Comparison of ENCODE assay signal across 12 mouse cellular contexts in genomic region chr17:12903372-12904333, GRCm38 (mm10). TPM values are rescaled to one million over a fixed set of nuclear protein-coding genes. Genes with fewer than 3 reads are reported as not detected.
DNase-seq lines count a peak whose midpoint lies in the region; ATAC-seq and TF ChIP-seq lines count a peak whose summit lies in the region.
"Had no signal": no experiment of that assay in that cellular context is flagged by ENCODE, and none has a peak within 500 bp of the region (broad histone marks: within the 10 kb centered on the region; RNA-seq: fewer than 3 reads in every experiment).

No protein-coding gene starts in this region.

- H3K4me1 ChIP-seq in hindbrain, embryonic 10.5 days (replicated peaks), result peaks cover 14% of the 10 kb centered on the region
- H3K4me1 ChIP-seq in hindbrain, embryonic 16.5 days (ENCODE audit: control insufficient read depth, insufficient read depth, low read depth, low read length), result no peaks in the 10 kb centered on the region
- peaks cover 9% of the 10 kb centered on the region for H3K4me1 ChIP-seq in limb, embryonic 14.5 days (ENCODE audit: control insufficient read depth, insufficient read depth, low read length)
- no peaks in the 10 kb centered on the region for H3K4me1 ChIP-seq in stomach, embryonic 16.5 days (ENCODE audit: control insufficient read depth, insufficient read depth, low read length)

- H3K9me3 ChIP-seq in hindbrain, embryonic 10.5 days, result no peaks in the 10 kb centered on the region
- no peaks in the 10 kb centered on the region for H3K9me3 ChIP-seq in hindbrain, embryonic 16.5 days (ENCODE audit: control insufficient read depth, low read length)
- H3K9me3 ChIP-seq in limb, embryonic 14.5 days (ENCODE audit: control insufficient read depth, low read length), result no peaks in the 10 kb centered on the region
- no peaks in the 10 kb centered on the region for H3K9me3 ChIP-seq in stomach, embryonic 16.5 days (replicated peaks; ENCODE audit: control insufficient read depth, low read length)

- no peak for ATAC-seq in hindbrain, embryonic 16.5 days
- peak; percentile 81 for ATAC-seq in limb, embryonic 14.5 days (ENCODE audit: low FRiP score, low read depth)
- ATAC-seq in stomach, embryonic 16.5 days (ENCODE audit: insufficient read depth, low FRiP score), result no peak

- peak; percentile 31 for DNase-seq in hindbrain, embryonic 10.5 days (ENCODE audit: low spot score)
- DNase-seq in thymus, postnatal 4 days, result peak; percentile 3
- no peak for DNase-seq in thymus, postnatal 0 days (ENCODE audit: low spot score)
- peak; percentile 57 for DNase-seq in limb, embryonic 14.5 days (ENCODE audit: low spot score)
- DNase-seq in adrenal gland, adult 2 months, result no peak
- no peak for DNase-seq in left cerebral cortex, adult 9 months (ENCODE audit: low spot score in 2 of 2)
- DNase-seq: heart, adult 2 months; right cerebral cortex, postnatal 4 days had no signal

- no peak overlapping the region for H3K4me3 ChIP-seq in hindbrain, embryonic 10.5 days
- no peak overlapping the region for H3K4me3 ChIP-seq in hindbrain, embryonic 16.5 days (ENCODE audit: low read length)
- H3K4me3 ChIP-seq in limb, embryonic 14.5 days (replicated peaks; ENCODE audit: low read length), result no peak overlapping the region
- H3K4me3 ChIP-seq in stomach, embryonic 16.5 days (replicated peaks; ENCODE audit: low read length), result no peak overlapping the region
- H3K4me3 ChIP-seq: heart, adult 2 months had no signal

- no peak overlapping the region for H3K9ac ChIP-seq in hindbrain, embryonic 16.5 days (ENCODE audit: low read depth, low read length)
- H3K9ac ChIP-seq in limb, embryonic 14.5 days (ENCODE audit: low read depth, low read length, severe bottlenecking), result no peak overlapping the region
- H3K9ac ChIP-seq in stomach, embryonic 16.5 days (ENCODE audit: low read length), result no peak overlapping the region

- no peak overlapping the region for H3K4me2 ChIP-seq in hindbrain, embryonic 16.5 days (ENCODE audit: low read length)
- no peak overlapping the region; the same call in 1 of the 2 replicates for H3K4me2 ChIP-seq in limb, embryonic 14.5 days (replicated peaks; ENCODE audit: low read depth, low read length, severe bottlenecking)
- no peak overlapping the region for H3K4me2 ChIP-seq in stomach, embryonic 16.5 days (ENCODE audit: low read depth, low read length)

- H3K27me3 ChIP-seq in hindbrain, embryonic 10.5 days (ENCODE audit: insufficient read depth, poor library complexity, severe bottlenecking), result no peaks in the 10 kb centered on the region
- no peaks in the 10 kb centered on the region for H3K27me3 ChIP-seq in hindbrain, embryonic 16.5 days (replicated peaks; ENCODE audit: control insufficient read depth, insufficient read depth, low read length)
- no peaks in the 10 kb centered on the region for H3K27me3 ChIP-seq in limb, embryonic 14.5 days (ENCODE audit: control insufficient read depth, insufficient read depth, low read length)
- no peaks in the 10 kb centered on the region for H3K27me3 ChIP-seq in stomach, embryonic 16.5 days (ENCODE audit: control insufficient read depth, insufficient read depth, low read length)

- peak overlapping the region; percentile 64 for H3K27ac ChIP-seq in hindbrain, embryonic 10.5 days
- no peak overlapping the region for H3K27ac ChIP-seq in hindbrain, embryonic 16.5 days (ENCODE audit: low read depth, low read length)
- peak overlapping the region; percentile 70 for H3K27ac ChIP-seq in limb, embryonic 14.5 days (replicated peaks; ENCODE audit: low read depth, low read length)
- peak overlapping the region; percentile 58; the same call in 1 of the 2 replicates for H3K27ac ChIP-seq in stomach, embryonic 16.5 days (ENCODE audit: low read length)
- H3K27ac ChIP-seq: heart, adult 2 months had no signal

- H3K36me3 ChIP-seq in hindbrain, embryonic 10.5 days, result peaks cover 56% of the 10 kb centered on the region
- peaks cover 7% of the 10 kb centered on the region for H3K36me3 ChIP-seq in hindbrain, embryonic 16.5 days (ENCODE audit: control insufficient read depth, insufficient read depth, low read length)
- peaks cover 18% of the 10 kb centered on the region for H3K36me3 ChIP-seq in limb, embryonic 14.5 days (ENCODE audit: control insufficient read depth, insufficient read depth, low read length)
- no peaks in the 10 kb centered on the region for H3K36me3 ChIP-seq in stomach, embryonic 16.5 days (ENCODE audit: control insufficient read depth, insufficient read depth, low read length)

- WGBS in hindbrain, embryonic 10.5 days, result 45% methylated on average over 12 of the region's 12 CpGs
- WGBS in hindbrain, embryonic 16.5 days, result 37% methylated on average over 11 of the region's 12 CpGs
- 27% methylated on average over 11 of the region's 12 CpGs for WGBS in limb, embryonic 14.5 days
- WGBS in stomach, embryonic 16.5 days, result 49% methylated on average over 12 of the region's 12 CpGs

- no peak for TF ChIP-seq POLR2A in limb, embryonic 14.5 days (IDR thresholded peaks at IDR 0.05; ENCODE audit: borderline replicate concordance, extremely low read depth, insufficient read depth, insufficient read length)

RNA-seq across cellular contexts. Expression of gene Pnldc1, which starts 6.4 kb away (rescaled TPM):
- 2.4 and 2.9 TPM in 2 replicates for polyA plus RNA-seq in hindbrain, embryonic 10.5 days (2016; fragmentation: Nextera tagmentation; extraction: Ambion mirVana)
- 0.78 and 1.7 TPM in 2 replicates for polyA plus RNA-seq in hindbrain, embryonic 16.5 days (2015; fragmentation: Nextera tagmentation; extraction: Ambion mirVana)
- polyA plus RNA-seq in thymus, postnatal 0 days (2015; fragmentation: Nextera tagmentation; extraction: Ambion mirVana), result 1.7 and 2.0 TPM in 2 replicates
- polyA plus RNA-seq in limb, embryonic 14.5 days (2012; rRNA removed), result 5.1 and 5.3 TPM in 2 replicates
- polyA plus RNA-seq in limb, embryonic 14.5 days (2014; fragmentation: Nextera tagmentation; extraction: Ambion mirVana), result 2.4 and 3.4 TPM in 2 replicates
- polyA plus RNA-seq in stomach, embryonic 16.5 days (2015; fragmentation: Nextera tagmentation; extraction: Ambion mirVana), result 0.42 and 1.1 TPM in 2 replicates
- total RNA-seq in adrenal gland, adult 2 months (2021), result 1 to 10 TPM; 4.6 TPM
- polyA plus RNA-seq in adrenal gland, adult 2 months (2012; rRNA removed), result 1.5 and 2.8 TPM in 2 replicates
- total RNA-seq: hematopoietic stem cell, adult 5-6 weeks had no signal

RNA-seq across cellular contexts. Expression of gene Tcp1, which starts 11.8 kb away (rescaled TPM):
- 430 and 490 TPM in 2 replicates for polyA plus RNA-seq in hindbrain, embryonic 10.5 days (2016; fragmentation: Nextera tagmentation; extraction: Ambion mirVana)
- polyA plus RNA-seq in hindbrain, embryonic 16.5 days (2015; fragmentation: Nextera tagmentation; extraction: Ambion mirVana), result 341 and 344 TPM in 2 replicates
- polyA plus RNA-seq in thymus, postnatal 0 days (2015; fragmentation: Nextera tagmentation; extraction: Ambion mirVana), result 409 and 414 TPM in 2 replicates
- polyA plus RNA-seq in limb, embryonic 14.5 days (2012; rRNA removed), result 184 and 212 TPM in 2 replicates
- 386 and 395 TPM in 2 replicates for polyA plus RNA-seq in limb, embryonic 14.5 days (2014; fragmentation: Nextera tagmentation; extraction: Ambion mirVana)
- 347 and 392 TPM in 2 replicates for polyA plus RNA-seq in stomach, embryonic 16.5 days (2015; fragmentation: Nextera tagmentation; extraction: Ambion mirVana)
- 100 to 1,000 TPM; 208 to 230 TPM for total RNA-seq in adrenal gland, adult 2 months (2021)
- polyA plus RNA-seq in adrenal gland, adult 2 months (2012; rRNA removed), result 27.8 and 34.9 TPM in 2 replicates

RNA-seq across cellular contexts. Expression of gene Mrpl18, which starts 12.5 kb away (rescaled TPM):
- polyA plus RNA-seq in hindbrain, embryonic 10.5 days (2016; fragmentation: Nextera tagmentation; extraction: Ambion mirVana), result 175 and 190 TPM in 2 replicates
- polyA plus RNA-seq in hindbrain, embryonic 16.5 days (2015; fragmentation: Nextera tagmentation; extraction: Ambion mirVana), result 118 and 123 TPM in 2 replicates
- polyA plus RNA-seq in thymus, postnatal 0 days (2015; fragmentation: Nextera tagmentation; extraction: Ambion mirVana), result 218 and 237 TPM in 2 replicates
- polyA plus RNA-seq in limb, embryonic 14.5 days (2012; rRNA removed), result 47.4 and 66.4 TPM in 2 replicates
- polyA plus RNA-seq in limb, embryonic 14.5 days (2014; fragmentation: Nextera tagmentation; extraction: Ambion mirVana), result 127 and 135 TPM in 2 replicates
- polyA plus RNA-seq in stomach, embryonic 16.5 days (2015; fragmentation: Nextera tagmentation; extraction: Ambion mirVana), result 120 and 141 TPM in 2 replicates
- 10 to 100 TPM; 59.6 to 81.3 TPM for total RNA-seq in adrenal gland, adult 2 months (2021)
- 24.1 and 26.7 TPM in 2 replicates for polyA plus RNA-seq in adrenal gland, adult 2 months (2012; rRNA removed)

RNA-seq across cellular contexts. Expression of gene Mrgprh, which starts 27.8 kb away (rescaled TPM):
- not detected in 2 replicates for polyA plus RNA-seq in hindbrain, embryonic 10.5 days (2016; fragmentation: Nextera tagmentation; extraction: Ambion mirVana)
- not detected in 2 replicates for polyA plus RNA-seq in hindbrain, embryonic 16.5 days (2015; fragmentation: Nextera tagmentation; extraction: Ambion mirVana)
- polyA plus RNA-seq in thymus, postnatal 0 days (2015; fragmentation: Nextera tagmentation; extraction: Ambion mirVana), result not detected in 2 replicates
- 0.38 and 0.73 TPM in 2 replicates for polyA plus RNA-seq in limb, embryonic 14.5 days (2012; rRNA removed)
- polyA plus RNA-seq in limb, embryonic 14.5 days (2014; fragmentation: Nextera tagmentation; extraction: Ambion mirVana), result 0.10 and 0.14 TPM in 2 replicates
- 0.09 TPM in 1 of 2 replicates, not detected in the other for polyA plus RNA-seq in stomach, embryonic 16.5 days (2015; fragmentation: Nextera tagmentation; extraction: Ambion mirVana)
- total RNA-seq in adrenal gland, adult 2 months (2021), result under 1 TPM in 1 of 2 experiments, not detected in 1; 0.21 TPM
- polyA plus RNA-seq in adrenal gland, adult 2 months (2012; rRNA removed), result 0.11 TPM in 1 of 2 replicates, not detected in the other
- total RNA-seq: hematopoietic stem cell, adult 5-6 weeks had no signal

RNA-seq across cellular contexts. Expression of gene Mas1, which starts 35.7 kb away (rescaled TPM):
- polyA plus RNA-seq in hindbrain, embryonic 10.5 days (2016; fragmentation: Nextera tagmentation; extraction: Ambion mirVana), result 0.22 and 0.89 TPM in 2 replicates
- polyA plus RNA-seq in hindbrain, embryonic 16.5 days (2015; fragmentation: Nextera tagmentation; extraction: Ambion mirVana), result 0.18 TPM in 1 of 2 replicates, not detected in the other
- 0.10 and 0.26 TPM in 2 replicates for polyA plus RNA-seq in thymus, postnatal 0 days (2015; fragmentation: Nextera tagmentation; extraction: Ambion mirVana)
- polyA plus RNA-seq in limb, embryonic 14.5 days (2012; rRNA removed), result 1.7 and 1.9 TPM in 2 replicates
- polyA plus RNA-seq in limb, embryonic 14.5 days (2014; fragmentation: Nextera tagmentation; extraction: Ambion mirVana), result 1.4 and 2.1 TPM in 2 replicates
- 0.84 and 0.89 TPM in 2 replicates for polyA plus RNA-seq in stomach, embryonic 16.5 days (2015; fragmentation: Nextera tagmentation; extraction: Ambion mirVana)
- total RNA-seq in adrenal gland, adult 2 months (2021), result not detected
- not detected in 2 replicates for polyA plus RNA-seq in adrenal gland, adult 2 months (2012; rRNA removed)
- total RNA-seq: hematopoietic stem cell, adult 5-6 weeks had no signal
- polyA plus RNA-seq: large intestine, adult 2 months had no signal

Comparison
In these comparisons a context has a peak if more than half of its experiments do, and no peak if none do; other contexts are left out.
1. DNase-seq: peak in hindbrain, embryonic 10.5 days (single experiment), thymus, postnatal 4 days (single experiment) and limb, embryonic 14.5 days (single experiment); none in thymus, postnatal 0 days (single experiment), adrenal gland, adult 2 months (single experiment) and left cerebral cortex, adult 9 months (0 of 2).